Mouse (Mus musculus): ENCODE measurements at regions not wholly inside any gene's neighbourhood (a gene's known extent, or its start where the extent isn't known, plus 50 kb on each side); places are given as distances from the start of the nearest gene placed in this dataset.

- TF ChIP-seq CTCF (conservative IDR thresholded peaks at IDR 0.05; ENCODE audit: low read length) (no peak), POU5F1 (IDR thresholded peaks at IDR 0.05; ENCODE audit: borderline replicate concordance, low read length) (no peak)
Observed at GRCm38 (mm10) chr6:16991996-16992591, 72.9 kb upstream of the Tes start.

Measured in E14TG2a.4 (cell line).